Mouse (Mus musculus): ENCODE results near the gene Nop9. TPM values are rescaled to one million over a fixed set of nuclear protein-coding genes. Genes with fewer than 3 reads are reported as not detected.

Gene Nop9
- polyA plus RNA-seq, 1 experiment from 2014 or later: 14.5 TPM

- no peak for TF ChIP-seq EP300 (IDR thresholded peaks at IDR 0.05; ENCODE audit: low read depth)
- TF ChIP-seq CTCF (IDR thresholded peaks at IDR 0.05; ENCODE audit: low read depth): no peak
- ATAC-seq: no peak
- Histone ChIP-seq H3K4me3 (ENCODE audit: low read depth, low read length) (no peak overlapping the region), H3K27ac (ENCODE audit: low read depth) (peak overlapping the region; percentile 93; the same call in 1 of the 2 replicates), H3K9ac (replicated peaks) (no peak overlapping the region), H3K27me3 (ENCODE audit: insufficient read depth, low read length) (no peaks in the 10 kb centered on the region), H3K36me3 (replicated peaks; ENCODE audit: insufficient read depth, low read length) (peaks cover 6% of the 10 kb centered on the region; the same call in 1 of the 2 replicates), H3K9me3 (ENCODE audit: low read length) (no peaks in the 10 kb centered on the region), H3K4me2 (ENCODE audit: low read depth, low read length) (no peak overlapping the region), H3K4me1 (ENCODE audit: insufficient read depth) (peaks cover 28% of the 10 kb centered on the region)
- no peak for DNase-seq
- 75% methylated on average over 7 of the region's 7 CpGs for WGBS (ENCODE audit: insufficient replicate concordance)
Measured at GRCm38 (mm10) chr14:55723433-55723832, 22.1 kb upstream of the Nop9 start.

GRCm38 (mm10) chr14:55724411-55724871, 21.1 kb upstream of the Nop9 start:
- Histone ChIP-seq H3K27ac (ENCODE audit: low read depth) (peak overlapping the region; percentile 24; the same call in 1 of the 2 replicates), H3K4me3 (ENCODE audit: low read depth, low read length) (no peak overlapping the region), H3K27me3 (ENCODE audit: insufficient read depth, low read length) (no peaks in the 10 kb centered on the region), H3K9ac (replicated peaks) (no peak overlapping the region), H3K4me2 (ENCODE audit: low read depth, low read length) (peak overlapping the region; percentile 5; the same call in 1 of the 2 replicates), H3K4me1 (ENCODE audit: insufficient read depth) (peaks cover 28% of the 10 kb centered on the region), H3K9me3 (ENCODE audit: low read length) (no peaks in the 10 kb centered on the region), H3K36me3 (replicated peaks; ENCODE audit: insufficient read depth, low read length) (peaks cover 3% of the 10 kb centered on the region; the same call in 1 of the 2 replicates)
- 15% methylated on average over 8 of the region's 8 CpGs for WGBS (ENCODE audit: insufficient replicate concordance)
- TF ChIP-seq EP300 (IDR thresholded peaks at IDR 0.05; ENCODE audit: low read depth): peak; percentile 65
- TF ChIP-seq CTCF (IDR thresholded peaks at IDR 0.05; ENCODE audit: low read depth): no peak
- ATAC-seq: peak; percentile 5; the same call in 1 of the 2 replicates
- DNase-seq: peak; percentile 62

- DNase-seq: no peak
- no peaks in the 10 kb centered on the region for H3K36me3 ChIP-seq (replicated peaks; ENCODE audit: insufficient read depth, low read length)
Measured at GRCm38 (mm10) chr14:55726261-55726660, 19.2 kb upstream of the Nop9 start.

GRCm38 (mm10) chr14:55727889-55728685, 17.4 kb upstream of the Nop9 start:
- TF ChIP-seq CTCF (IDR thresholded peaks at IDR 0.05; ENCODE audit: low read depth) (no peak), EP300 (IDR thresholded peaks at IDR 0.05; ENCODE audit: low read depth) (no peak)
- Histone ChIP-seq H3K4me3 (ENCODE audit: low read depth, low read length) (no peak overlapping the region), H3K27ac (ENCODE audit: low read depth) (0 out of 2 replicates have a peak overlapping the region, but pooled peaks have one; percentile 3), H3K27me3 (ENCODE audit: insufficient read depth, low read length) (no peaks in the 10 kb centered on the region), H3K4me1 (ENCODE audit: insufficient read depth) (peaks cover 13% of the 10 kb centered on the region), H3K4me2 (ENCODE audit: low read depth, low read length) (no peak overlapping the region), H3K9me3 (ENCODE audit: low read length) (no peaks in the 10 kb centered on the region), H3K36me3 (replicated peaks; ENCODE audit: insufficient read depth, low read length) (no peaks in the 10 kb centered on the region), H3K9ac (replicated peaks) (no peak overlapping the region)
- ATAC-seq (no peak), DNase-seq (no peak)
- 56% methylated on average over 8 of the region's 8 CpGs for WGBS (ENCODE audit: insufficient replicate concordance)

More at GRCm38 (mm10) chr14:55726261-55726660, 19.2 kb upstream of the Nop9 start:
- no peak overlapping the region for H3K4me3 ChIP-seq (ENCODE audit: low read depth, low read length)
- no peak overlapping the region for H3K9ac ChIP-seq (replicated peaks)
- no peaks in the 10 kb centered on the region for H3K27me3 ChIP-seq (ENCODE audit: insufficient read depth, low read length)
- H3K4me1 ChIP-seq (ENCODE audit: insufficient read depth): peaks cover 25% of the 10 kb centered on the region
- H3K27ac ChIP-seq (ENCODE audit: low read depth): no peak overlapping the region
- ATAC-seq: no peak
- H3K9me3 ChIP-seq (ENCODE audit: low read length): no peaks in the 10 kb centered on the region
- H3K4me2 ChIP-seq (ENCODE audit: low read depth, low read length): no peak overlapping the region
- TF ChIP-seq EP300 (IDR thresholded peaks at IDR 0.05; ENCODE audit: low read depth): no peak
- no peak for TF ChIP-seq CTCF (IDR thresholded peaks at IDR 0.05; ENCODE audit: low read depth)

GRCm38 (mm10) chr14:55730116-55730515, 15.4 kb upstream of the Nop9 start:
- peaks cover 8% of the 10 kb centered on the region for H3K4me1 ChIP-seq (ENCODE audit: insufficient read depth)
- no peaks in the 10 kb centered on the region for H3K27me3 ChIP-seq (ENCODE audit: insufficient read depth, low read length)
- no peak overlapping the region for H3K4me3 ChIP-seq (ENCODE audit: low read depth, low read length)
- no peak overlapping the region for H3K9ac ChIP-seq (replicated peaks)
- TF ChIP-seq CTCF (IDR thresholded peaks at IDR 0.05; ENCODE audit: low read depth) (no peak), EP300 (IDR thresholded peaks at IDR 0.05; ENCODE audit: low read depth) (no peak)
- ATAC-seq (no peak), DNase-seq (no peak)
- no peaks in the 10 kb centered on the region for H3K36me3 ChIP-seq (replicated peaks; ENCODE audit: insufficient read depth, low read length)
- H3K27ac ChIP-seq (ENCODE audit: low read depth): no peak overlapping the region
- H3K9me3 ChIP-seq (ENCODE audit: low read length): no peaks in the 10 kb centered on the region
- H3K4me2 ChIP-seq (ENCODE audit: low read depth, low read length): no peak overlapping the region
- 74% methylated on average over 7 of the region's 7 CpGs for WGBS (ENCODE audit: insufficient replicate concordance)

GRCm38 (mm10) chr14:55730531-55731032, 14.9 kb upstream of the Nop9 start:
- H3K4me1 ChIP-seq (ENCODE audit: insufficient read depth): peaks cover 3% of the 10 kb centered on the region
- WGBS (ENCODE audit: insufficient replicate concordance): 71% methylated on average over 7 of the region's 7 CpGs
- no peak overlapping the region for H3K4me2 ChIP-seq (ENCODE audit: low read depth, low read length)
- TF ChIP-seq CTCF (IDR thresholded peaks at IDR 0.05; ENCODE audit: low read depth) (no peak), EP300 (IDR thresholded peaks at IDR 0.05; ENCODE audit: low read depth) (no peak)
- DNase-seq (no peak), ATAC-seq (peak; percentile 25; the same call in 1 of the 2 replicates)
- H3K9ac ChIP-seq (replicated peaks): no peak overlapping the region
- H3K9me3 ChIP-seq (ENCODE audit: low read length): no peaks in the 10 kb centered on the region
- no peak overlapping the region for H3K4me3 ChIP-seq (ENCODE audit: low read depth, low read length)
- H3K27ac ChIP-seq (ENCODE audit: low read depth): no peak overlapping the region
- no peaks in the 10 kb centered on the region for H3K36me3 ChIP-seq (replicated peaks; ENCODE audit: insufficient read depth, low read length)
- no peaks in the 10 kb centered on the region for H3K27me3 ChIP-seq (ENCODE audit: insufficient read depth, low read length)

Data from liver, postnatal 0 days (tissue).